Mouse (Mus musculus) activated CD4-positive, CD25-positive, alpha-beta regulatory T cell, adult 4 months (primary cell): ENCODE results near the gene Sarnp. TPM values are rescaled to one million over a fixed set of nuclear protein-coding genes. Genes with fewer than 3 reads are reported as not detected.

ENCODE experiments used
- ATAC-seq: one replicate; pipeline ENCODE4 v1.8.0; 2017
- polyA plus RNA-seq, 2 experiments: library from polyadenylated mRNA; unstranded; fragments of 100-300 nt; shearing (Covaris generic); gene quantifications; one replicate each; pipeline ENCODE4 v1.2.1; 2017

Gene Sarnp
- polyA plus RNA-seq, 2 experiments from 2014 or later: 192 to 229 TPM

GRCm38 (mm10) chr10:128891296-128892094 lies 74.4 kb downstream of the Sarnp start, which contains the start of gene Gdf11:
TSS of gene Gdf11 (minus strand) at chr10:128891718.
- peak; percentile 65 for ATAC-seq

- no peak for ATAC-seq
Measured at GRCm38 (mm10) chr10:128892246-128892645, 75.1 kb downstream of the Sarnp start.

- peak; percentile 51 for ATAC-seq
Measured at GRCm38 (mm10) chr10:128895437-128895836, 78.3 kb downstream of the Sarnp start.

- ATAC-seq: no peak
Measured at GRCm38 (mm10) chr10:128895952-128896693, 79.0 kb downstream of the Sarnp start.

GRCm38 (mm10) chr10:128896807-128897206 lies 79.7 kb downstream of the Sarnp start:
- no peak for ATAC-seq

- no peak for ATAC-seq
Measured at GRCm38 (mm10) chr10:128897501-128897900, 80.4 kb downstream of the Sarnp start.

- ATAC-seq: no peak
Measured at GRCm38 (mm10) chr10:128899759-128900490, 82.8 kb downstream of the Sarnp start.

GRCm38 (mm10) chr10:128900698-128901097 lies 83.6 kb downstream of the Sarnp start, which contains the start of gene Cd63:
TSS of gene Cd63 (plus strand) at chr10:128900989.
- ATAC-seq: no peak

- no peak for ATAC-seq
Measured at GRCm38 (mm10) chr10:128901409-128901808, 84.3 kb downstream of the Sarnp start.

GRCm38 (mm10) chr10:128902409-128902988 lies 85.4 kb downstream of the Sarnp start:
- ATAC-seq: peak; percentile 81

- ATAC-seq: no peak
Measured at GRCm38 (mm10) chr10:128904812-128905211, 87.7 kb downstream of the Sarnp start.

- ATAC-seq: no peak
Measured at GRCm38 (mm10) chr10:128908778-128909448, 91.8 kb downstream of the Sarnp start.

GRCm38 (mm10) chr10:128909567-128910028 lies 92.5 kb downstream of the Sarnp start:
- ATAC-seq: no peak

GRCm38 (mm10) chr10:128910066-128910841 lies 93.1 kb downstream of the Sarnp start:
- no peak for ATAC-seq

GRCm38 (mm10) chr10:128911430-128911829 lies 94.3 kb downstream of the Sarnp start:
- no peak for ATAC-seq

- no peak for ATAC-seq
Measured at GRCm38 (mm10) chr10:128912268-128912667, 95.1 kb downstream of the Sarnp start.

GRCm38 (mm10) chr10:128912791-128913190 lies 95.7 kb downstream of the Sarnp start:
- ATAC-seq: no peak

- peak; percentile 94 for ATAC-seq
Measured at GRCm38 (mm10) chr10:128913219-128913618, 96.1 kb downstream of the Sarnp start.

- no peak for ATAC-seq
Measured at GRCm38 (mm10) chr10:128913696-128914095, 96.6 kb downstream of the Sarnp start.

- no peak for ATAC-seq
Measured at GRCm38 (mm10) chr10:128915550-128915949, 98.4 kb downstream of the Sarnp start.

- no peak for ATAC-seq
Measured at GRCm38 (mm10) chr10:128916665-128917064, 99.5 kb downstream of the Sarnp start.
